Mouse (Mus musculus) E14TG2a.4 (cell line): ENCODE data around the gene Tsr2.

Experiments used
- CTCF ChIP-seq: conservative IDR thresholded peaks from 2 replicates; pipeline ENCODE4 v1.5.1; 2014; ENCODE audit warnings: low read length
- NANOG ChIP-seq: IDR thresholded peaks from 2 replicates; pipeline ENCODE4 v1.6.1; 2014; ENCODE audit warnings: borderline replicate concordance, low read length, mixed read lengths
- POU5F1 ChIP-seq: IDR thresholded peaks from 2 replicates; pipeline ENCODE4 v1.6.1; 2014; ENCODE audit warnings: low read length, borderline replicate concordance

DNA sequence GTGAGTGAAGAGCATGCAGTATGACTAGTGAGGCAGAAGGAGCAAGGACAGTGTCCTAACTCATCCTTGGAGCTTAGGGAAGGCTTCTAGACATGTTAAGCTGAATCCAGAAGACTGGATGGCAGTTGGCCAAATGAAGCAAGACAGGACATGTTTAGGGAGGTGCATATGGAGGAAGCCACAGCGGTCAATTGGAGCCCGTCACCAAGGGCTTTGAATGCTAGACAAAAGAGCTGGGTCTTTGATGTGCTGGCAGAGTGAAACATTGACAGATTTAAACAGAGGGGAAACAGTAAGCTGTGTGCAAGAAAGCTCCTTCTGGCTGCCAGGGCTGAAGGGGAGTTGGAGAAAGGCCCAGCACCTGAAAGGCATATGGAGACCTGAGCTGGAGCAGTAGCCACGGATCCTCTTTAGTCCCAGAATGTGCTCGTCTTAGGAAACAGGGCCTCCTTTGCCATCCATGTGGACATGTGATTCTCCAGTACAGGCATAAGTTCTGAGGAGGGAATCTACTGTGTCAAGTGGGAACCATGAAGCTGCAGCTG lies 19.3 kb downstream of the Tsr2 start:
- TF ChIP-seq CTCF (no peak), POU5F1 (no peak), NANOG (no peak)
